Mouse (Mus musculus): ENCODE measurements around the gene Nadk2. TPM values are rescaled to one million over a fixed set of nuclear protein-coding genes. Genes with fewer than 3 reads are reported as not detected.

Nadk2 gene
- polyA plus RNA-seq (2014; fragmentation: Illumina TruSeq; extraction: RNeasy Lipid Tissue Mini Kit (QIAGEN cat#74804); ENCODE audit: low read depth, low replicate concordance) = 158 TPM

DNA sequence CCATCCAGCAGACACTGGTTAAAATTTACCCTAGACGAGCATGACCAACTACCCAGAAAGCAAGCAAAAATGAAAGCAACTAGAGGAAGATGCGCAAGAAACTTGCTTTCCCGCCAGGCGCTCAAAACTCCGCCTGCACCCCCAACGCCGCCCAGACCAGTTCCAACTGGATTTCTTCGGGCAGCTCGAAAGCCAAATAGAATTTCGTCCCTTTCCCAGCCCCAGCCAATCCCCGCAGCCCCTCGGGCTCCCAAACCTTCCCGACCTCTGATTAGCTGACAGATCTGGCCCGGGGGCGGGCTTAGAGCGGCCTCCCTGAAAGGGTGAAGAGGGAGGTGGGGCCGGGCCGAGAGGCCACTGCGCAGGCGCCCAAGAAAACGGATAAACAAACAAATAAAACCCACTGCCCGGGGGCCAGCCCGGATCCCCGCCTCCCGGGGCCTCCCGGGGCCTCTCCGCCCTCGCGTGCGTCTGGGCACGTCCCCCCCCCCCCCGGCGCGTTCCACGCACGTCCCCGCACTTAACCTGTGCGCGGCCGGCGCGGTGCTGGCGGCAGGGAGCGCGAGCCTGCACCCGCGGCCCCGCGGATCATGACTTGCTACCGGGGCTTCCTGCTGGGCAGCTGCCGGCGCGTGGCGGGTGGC is at the start of gene Nadk2:
Gene Nadk2, plus strand, starts transcription at position 349 of the 644 bp plus-strand sequence.

DNA sequence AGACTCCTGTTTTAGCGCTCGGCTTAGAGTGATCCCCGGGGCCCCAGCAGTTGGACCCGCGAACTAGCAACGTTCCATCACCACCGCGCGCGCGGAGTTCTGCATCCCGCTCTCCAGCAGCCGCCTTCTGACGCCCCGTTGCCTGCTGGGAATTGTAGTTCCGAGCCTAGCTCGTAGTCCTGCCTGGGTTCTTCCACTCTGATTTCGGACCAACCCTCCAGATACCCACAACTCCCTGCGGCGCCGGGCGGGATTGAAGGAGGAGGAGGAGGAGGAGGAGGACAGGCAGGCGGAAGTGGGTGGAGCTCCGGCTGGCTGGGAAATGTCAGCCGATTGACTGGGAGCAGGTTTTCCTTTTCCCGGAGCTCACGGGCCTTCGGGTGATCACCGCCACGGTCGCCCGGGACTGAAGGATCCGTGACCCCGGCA is 69.2 kb downstream of the Nadk2 start, which contains the start of gene Lmbrd2:
Gene Lmbrd2, plus strand, starts transcription at position 299 of the 429 bp plus-strand sequence.

DNA sequence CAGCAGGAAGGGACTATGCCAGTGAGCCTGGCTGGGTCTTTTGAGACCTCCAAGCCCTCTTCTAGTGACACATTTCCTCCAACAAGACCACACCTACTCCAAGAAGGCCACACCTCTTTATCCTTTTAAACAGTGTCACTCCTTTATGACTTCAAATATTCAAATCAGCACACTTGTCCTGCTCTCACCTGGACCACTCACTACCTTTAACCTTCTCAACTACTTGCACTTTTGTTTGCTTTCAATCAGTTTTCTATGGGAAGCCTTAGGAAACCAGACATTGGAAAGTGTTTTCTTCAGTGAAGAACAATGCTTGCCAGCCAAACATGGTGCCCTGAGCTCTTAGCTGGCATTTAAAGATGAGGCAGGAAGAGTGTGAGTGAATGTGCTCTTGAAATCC is 84.3 kb downstream of the Nadk2 start, which contains the start of gene Skp2:
Gene Skp2, minus strand, starts transcription at position 101 of the 400 bp plus-strand sequence.

Other genes with a start within 250 kb of the Nadk2 start
- not detected for gene Ranbp3l, start 103.3 kb upstream of the Nadk2 start, polyA plus RNA-seq (2014; fragmentation: Illumina TruSeq; extraction: RNeasy Lipid Tissue Mini Kit (QIAGEN cat#74804); ENCODE audit: low read depth, low replicate concordance)
- 102 TPM for gene Lmbrd2, start 69.3 kb downstream of the Nadk2 start, polyA plus RNA-seq (2014; fragmentation: Illumina TruSeq; extraction: RNeasy Lipid Tissue Mini Kit (QIAGEN cat#74804); ENCODE audit: low read depth, low replicate concordance)
- 5.5 TPM for gene Skp2, start 84.2 kb downstream of the Nadk2 start, polyA plus RNA-seq (2014; fragmentation: Illumina TruSeq; extraction: RNeasy Lipid Tissue Mini Kit (QIAGEN cat#74804); ENCODE audit: low read depth, low replicate concordance)
- not detected for gene Ugt3a1, start 205.6 kb downstream of the Nadk2 start, polyA plus RNA-seq (2014; fragmentation: Illumina TruSeq; extraction: RNeasy Lipid Tissue Mini Kit (QIAGEN cat#74804); ENCODE audit: low read depth, low replicate concordance)